Mouse (Mus musculus): ENCODE results near the gene Dscam. TPM values are rescaled to one million over a fixed set of nuclear protein-coding genes. Genes with fewer than 3 reads are reported as not detected.
"Not testable (repeated sequence)": the region's sequence is repeated elsewhere in the genome, so short reads cannot be mapped to it uniquely, and the experiment has no call there.

Gene Dscam
- polyA plus RNA-seq, 1 experiment from 2014 or later: 8.2 TPM

GRCm38 (mm10) chr16:96885817-96886216, 284.7 kb downstream of the Dscam start:
- no peak overlapping the region for H3K4me3 ChIP-seq (ENCODE audit: low read depth, low read length)
- peak; percentile 79 for DNase-seq (ENCODE audit: low spot score)
- 0 out of 2 replicates have a peak overlapping the region, but pooled peaks have one; percentile 3 for H3K27ac ChIP-seq (ENCODE audit: low read depth, low read length)
- 0 out of 2 replicates have a peak, but pooled peaks cover 4% of the 10 kb centered on the region for H3K4me1 ChIP-seq (ENCODE audit: control insufficient read depth, insufficient read depth, low read length)
- no peaks in the 10 kb centered on the region for H3K36me3 ChIP-seq (ENCODE audit: control insufficient read depth, insufficient read depth, low read length)
- H3K4me2 ChIP-seq (ENCODE audit: low read length): no peak overlapping the region
- 66% methylated on average over 2 of the region's 2 CpGs for WGBS
- no peaks in the 10 kb centered on the region for H3K27me3 ChIP-seq (replicated peaks; ENCODE audit: control insufficient read depth, insufficient read depth, low read length)
- no peaks in the 10 kb centered on the region for H3K9me3 ChIP-seq (replicated peaks; ENCODE audit: control insufficient read depth, low read length)
- H3K9ac ChIP-seq (ENCODE audit: low read length): no peak overlapping the region
- ATAC-seq: peak; percentile 81

- 84% methylated on average over 2 of the region's 3 CpGs for WGBS
- H3K27me3 ChIP-seq (replicated peaks; ENCODE audit: control insufficient read depth, insufficient read depth, low read length); ATAC-seq; H3K27ac ChIP-seq (ENCODE audit: low read depth, low read length); H3K4me3 ChIP-seq (ENCODE audit: low read depth, low read length); H3K4me1 ChIP-seq (ENCODE audit: control insufficient read depth, insufficient read depth, low read length); H3K4me2 ChIP-seq (ENCODE audit: low read length); H3K9ac ChIP-seq (ENCODE audit: low read length); DNase-seq (ENCODE audit: low spot score); H3K36me3 ChIP-seq (ENCODE audit: control insufficient read depth, insufficient read depth, low read length); H3K9me3 ChIP-seq (replicated peaks; ENCODE audit: control insufficient read depth, low read length): not testable (repeated sequence)
These were observed 286.0 kb downstream of the Dscam start for GRCm38 (mm10) chr16:96884590-96884989.

GRCm38 (mm10) chr16:96877271-96877670, 293.3 kb downstream of the Dscam start:
- 89% methylated on average over 4 of the region's 4 CpGs for WGBS
- Histone ChIP-seq H3K27ac (ENCODE audit: low read depth, low read length) (no peak overlapping the region), H3K4me1 (ENCODE audit: control insufficient read depth, insufficient read depth, low read length) (0 out of 2 replicates have a peak, but pooled peaks cover under 1% of the 10 kb centered on the region), H3K9me3 (replicated peaks; ENCODE audit: control insufficient read depth, low read length) (no peaks in the 10 kb centered on the region), H3K9ac (ENCODE audit: low read length) (no peak overlapping the region), H3K4me3 (ENCODE audit: low read depth, low read length) (no peak overlapping the region), H3K4me2 (ENCODE audit: low read length) (no peak overlapping the region), H3K27me3 (replicated peaks; ENCODE audit: control insufficient read depth, insufficient read depth, low read length) (no peaks in the 10 kb centered on the region), H3K36me3 (ENCODE audit: control insufficient read depth, insufficient read depth, low read length) (no peaks in the 10 kb centered on the region)
- ATAC-seq (no peak), DNase-seq (ENCODE audit: low spot score) (no peak)

GRCm38 (mm10) chr16:96872799-96873198, 297.8 kb downstream of the Dscam start:
- Histone ChIP-seq H3K4me1 (ENCODE audit: control insufficient read depth, insufficient read depth, low read length) (0 out of 2 replicates have a peak, but pooled peaks cover 3% of the 10 kb centered on the region), H3K9ac (ENCODE audit: low read length) (no peak overlapping the region), H3K4me2 (ENCODE audit: low read length) (no peak overlapping the region), H3K27me3 (replicated peaks; ENCODE audit: control insufficient read depth, insufficient read depth, low read length) (no peaks in the 10 kb centered on the region), H3K4me3 (ENCODE audit: low read depth, low read length) (no peak overlapping the region), H3K27ac (ENCODE audit: low read depth, low read length) (no peak overlapping the region), H3K9me3 (replicated peaks; ENCODE audit: control insufficient read depth, low read length) (no peaks in the 10 kb centered on the region), H3K36me3 (ENCODE audit: control insufficient read depth, insufficient read depth, low read length) (no peaks in the 10 kb centered on the region)
- DNase-seq (ENCODE audit: low spot score): peak; percentile 62
- ATAC-seq: peak; percentile 44; the same call in 1 of the 2 replicates
- WGBS: 30% methylated on average over 7 of the region's 7 CpGs

GRCm38 (mm10) chr16:96857571-96857970, 313.0 kb downstream of the Dscam start:
- Histone ChIP-seq H3K4me2 (ENCODE audit: low read length) (no peak overlapping the region), H3K9me3 (replicated peaks; ENCODE audit: control insufficient read depth, low read length) (no peaks in the 10 kb centered on the region), H3K27me3 (replicated peaks; ENCODE audit: control insufficient read depth, insufficient read depth, low read length) (no peaks in the 10 kb centered on the region), H3K9ac (ENCODE audit: low read length) (no peak overlapping the region), H3K4me1 (ENCODE audit: control insufficient read depth, insufficient read depth, low read length) (no peaks in the 10 kb centered on the region), H3K4me3 (ENCODE audit: low read depth, low read length) (no peak overlapping the region), H3K36me3 (ENCODE audit: control insufficient read depth, insufficient read depth, low read length) (no peaks in the 10 kb centered on the region), H3K27ac (ENCODE audit: low read depth, low read length) (no peak overlapping the region; the same call in 1 of the 2 replicates)
- DNase-seq (ENCODE audit: low spot score) (no peak), ATAC-seq (no peak)
- WGBS: 51% methylated on average over 2 of the region's 2 CpGs

GRCm38 (mm10) chr16:96855060-96855459, 315.5 kb downstream of the Dscam start:
- 73% methylated on average over 4 of the region's 4 CpGs for WGBS
- no peaks in the 10 kb centered on the region for H3K9me3 ChIP-seq (replicated peaks; ENCODE audit: control insufficient read depth, low read length)
- H3K9ac ChIP-seq (ENCODE audit: low read length): no peak overlapping the region
- DNase-seq (ENCODE audit: low spot score): no peak
- no peak overlapping the region for H3K4me2 ChIP-seq (ENCODE audit: low read length)
- no peaks in the 10 kb centered on the region for H3K36me3 ChIP-seq (ENCODE audit: control insufficient read depth, insufficient read depth, low read length)
- peak; percentile 52 for ATAC-seq
- H3K4me1 ChIP-seq (ENCODE audit: control insufficient read depth, insufficient read depth, low read length): no peaks in the 10 kb centered on the region
- H3K27ac ChIP-seq (ENCODE audit: low read depth, low read length): no peak overlapping the region
- no peaks in the 10 kb centered on the region for H3K27me3 ChIP-seq (replicated peaks; ENCODE audit: control insufficient read depth, insufficient read depth, low read length)
- no peak overlapping the region for H3K4me3 ChIP-seq (ENCODE audit: low read depth, low read length)

- ATAC-seq: peak; percentile 35; the same call in 1 of the 2 replicates
These were observed 318.2 kb downstream of the Dscam start for GRCm38 (mm10) chr16:96852383-96852782.

GRCm38 (mm10) chr16:96848916-96849315, 321.6 kb downstream of the Dscam start:
- Histone ChIP-seq H3K9me3 (replicated peaks; ENCODE audit: control insufficient read depth, low read length) (no peaks in the 10 kb centered on the region), H3K27me3 (replicated peaks; ENCODE audit: control insufficient read depth, insufficient read depth, low read length) (no peaks in the 10 kb centered on the region), H3K36me3 (ENCODE audit: control insufficient read depth, insufficient read depth, low read length) (no peaks in the 10 kb centered on the region), H3K27ac (ENCODE audit: low read depth, low read length) (no peak overlapping the region), H3K9ac (ENCODE audit: low read length) (no peak overlapping the region), H3K4me3 (ENCODE audit: low read depth, low read length) (no peak overlapping the region), H3K4me1 (ENCODE audit: control insufficient read depth, insufficient read depth, low read length) (peaks cover 27% of the 10 kb centered on the region), H3K4me2 (ENCODE audit: low read length) (no peak overlapping the region)
- WGBS: 57% methylated on average over 6 of the region's 6 CpGs
- DNase-seq (ENCODE audit: low spot score) (peak; percentile 39), ATAC-seq (no peak)

More at GRCm38 (mm10) chr16:96852383-96852782, 318.2 kb downstream of the Dscam start:
- no peak overlapping the region for H3K27ac ChIP-seq (ENCODE audit: low read depth, low read length)
- H3K4me1 ChIP-seq (ENCODE audit: control insufficient read depth, insufficient read depth, low read length): peaks cover under 1% of the 10 kb centered on the region; the same call in 1 of the 2 replicates
- H3K36me3 ChIP-seq (ENCODE audit: control insufficient read depth, insufficient read depth, low read length): no peaks in the 10 kb centered on the region
- 7% methylated on average over 4 of the region's 4 CpGs for WGBS
- peak; percentile 59 for DNase-seq (ENCODE audit: low spot score)
- H3K9me3 ChIP-seq (replicated peaks; ENCODE audit: control insufficient read depth, low read length): no peaks in the 10 kb centered on the region
- no peak overlapping the region for H3K4me3 ChIP-seq (ENCODE audit: low read depth, low read length)
- H3K4me2 ChIP-seq (ENCODE audit: low read length): no peak overlapping the region
- no peak overlapping the region for H3K9ac ChIP-seq (ENCODE audit: low read length)
- H3K27me3 ChIP-seq (replicated peaks; ENCODE audit: control insufficient read depth, insufficient read depth, low read length): no peaks in the 10 kb centered on the region

GRCm38 (mm10) chr16:96846585-96846984, 324.0 kb downstream of the Dscam start:
- H3K4me2 ChIP-seq (ENCODE audit: low read length): no peak overlapping the region
- no peaks in the 10 kb centered on the region for H3K27me3 ChIP-seq (replicated peaks; ENCODE audit: control insufficient read depth, insufficient read depth, low read length)
- H3K4me1 ChIP-seq (ENCODE audit: control insufficient read depth, insufficient read depth, low read length): peaks cover 37% of the 10 kb centered on the region
- H3K36me3 ChIP-seq (ENCODE audit: control insufficient read depth, insufficient read depth, low read length): no peaks in the 10 kb centered on the region
- peak; percentile 59 for ATAC-seq
- DNase-seq (ENCODE audit: low spot score): peak; percentile 42
- WGBS: 0% methylated on average over 1 of the region's 1 CpGs
- H3K9ac ChIP-seq (ENCODE audit: low read length): no peak overlapping the region
- no peaks in the 10 kb centered on the region for H3K9me3 ChIP-seq (replicated peaks; ENCODE audit: control insufficient read depth, low read length)
- H3K4me3 ChIP-seq (ENCODE audit: low read depth, low read length): no peak overlapping the region
- H3K27ac ChIP-seq (ENCODE audit: low read depth, low read length): peak overlapping the region; percentile 73

Data from forebrain, embryonic 14.5 days (tissue).